Comparison of ENCODE assay signal across 12 mouse cellular contexts in genomic region chr19:29227941-29228590, GRCm38 (mm10). TPM values are rescaled to one million over a fixed set of nuclear protein-coding genes. Genes with fewer than 3 reads are reported as not detected.
A peak's percentile ranks its signal among the peaks of the same experiment; 100 is the strongest.
DNase-seq lines count a peak whose midpoint lies in the region; ATAC-seq lines count a peak whose summit lies in the region.
"Had no signal": no experiment of that assay in that cellular context is flagged by ENCODE, and none has a peak within 500 bp of the region (broad histone marks: within the 10 kb centered on the region; RNA-seq: fewer than 3 reads in every experiment).

No protein-coding gene starts in this region.

- H3K4me2 ChIP-seq in liver, embryonic 15.5 days: 0 out of 2 replicates have a peak overlapping the region, but pooled peaks have one; percentile 7
- no peak overlapping the region for H3K4me2 ChIP-seq in kidney, embryonic 16.5 days (replicated peaks; ENCODE audit: low read depth, low read length)

- no peaks in the 10 kb centered on the region for H3K36me3 ChIP-seq in liver, embryonic 15.5 days (replicated peaks)
- H3K36me3 ChIP-seq in kidney, embryonic 16.5 days (ENCODE audit: insufficient read depth, low read length): no peaks in the 10 kb centered on the region
- H3K36me3 ChIP-seq: limb, embryonic 10.5 days had no signal

- H3K27me3 ChIP-seq in liver, embryonic 15.5 days: no peaks in the 10 kb centered on the region
- no peaks in the 10 kb centered on the region; the same call in 1 of the 2 replicates for H3K27me3 ChIP-seq in kidney, embryonic 16.5 days (ENCODE audit: insufficient read depth, low read length)

- peaks cover 24% of the 10 kb centered on the region for H3K4me1 ChIP-seq in liver, embryonic 15.5 days (replicated peaks)
- no peaks in the 10 kb centered on the region for H3K4me1 ChIP-seq in kidney, embryonic 16.5 days (ENCODE audit: insufficient read depth, low read length)
- H3K4me1 ChIP-seq: limb, embryonic 10.5 days had no signal

- H3K27ac ChIP-seq in liver, embryonic 15.5 days (replicated peaks): no peak overlapping the region
- no peak overlapping the region for H3K27ac ChIP-seq in kidney, embryonic 16.5 days (ENCODE audit: low read length)
- H3K27ac ChIP-seq: limb, embryonic 10.5 days; macrophage had no signal

- WGBS in liver, embryonic 15.5 days (ENCODE audit: insufficient replicate concordance): 21% methylated on average over 9 of the region's 9 CpGs
- 70% methylated on average over 9 of the region's 9 CpGs for whole genome bisulfite sequencing in kidney, embryonic 16.5 days

- 0 out of 2 replicates have a peak, but pooled peaks have one; percentile 15 for ATAC-seq in liver, embryonic 15.5 days (ENCODE audit: insufficient read depth)
- no peak for ATAC-seq in kidney, embryonic 16.5 days (ENCODE audit: low FRiP score, low TSS enrichment)
- ATAC-seq: forebrain, postnatal 0 days; intestine, embryonic 16.5 days had no signal

- no peak overlapping the region for H3K4me3 ChIP-seq in liver, embryonic 15.5 days (replicated peaks)
- no peak overlapping the region for H3K4me3 ChIP-seq in kidney, embryonic 16.5 days (ENCODE audit: low read length)
- H3K4me3 ChIP-seq: limb, embryonic 10.5 days had no signal

- no peaks in the 10 kb centered on the region for H3K9me3 ChIP-seq in liver, embryonic 15.5 days (replicated peaks)
- no peaks in the 10 kb centered on the region; the same call in 1 of the 2 replicates for H3K9me3 ChIP-seq in kidney, embryonic 16.5 days (ENCODE audit: low read length)
- H3K9me3 ChIP-seq: limb, embryonic 10.5 days had no signal

- H3K9ac ChIP-seq in liver, embryonic 15.5 days: no peak overlapping the region
- H3K9ac ChIP-seq in kidney, embryonic 16.5 days (replicated peaks; ENCODE audit: low read length): no peak overlapping the region
- H3K9ac ChIP-seq: forebrain, postnatal 0 days had no signal

- DNase-seq in CD4-positive helper T cell, adult 2 months (ENCODE audit: low read depth, low spot score): peak; percentile 30
- peak; percentile 100 for DNase-seq in MEL-GATA-1-ER (ENCODE audit: extremely low read depth, low read depth)
- peak; percentile 35 to 66 for DNase-seq in spleen, postnatal 4 days (ENCODE audit: low spot score in 2 of 2)
- DNase-seq in cerebellum, postnatal 10 days: no peak
- DNase-seq in left cerebral cortex, adult 11 months (ENCODE audit: low spot score): no peak
- DNase-seq: forebrain, postnatal 0 days; heart, postnatal 36 days had no signal

RNA-seq across cellular contexts. Expression of gene Jak2, which starts 23.6 kb away (rescaled TPM):
- 11.4 and 11.8 TPM in 2 replicates for polyA plus RNA-seq in liver, embryonic 15.5 days (2015; fragmentation: Nextera tagmentation; extraction: Ambion mirVana)
- polyA plus RNA-seq in kidney, embryonic 16.5 days (2015; fragmentation: Nextera tagmentation; extraction: Ambion mirVana): 4.6 and 5.7 TPM in 2 replicates

Comparison
In these comparisons a context has a peak if more than half of its experiments do, and no peak if none do; other contexts are left out.
1. DNase-seq: peak in CD4-positive helper T cell, adult 2 months (single experiment), MEL-GATA-1-ER (single experiment) and spleen, postnatal 4 days (2 of 2); none in cerebellum, postnatal 10 days (0 of 2) and left cerebral cortex, adult 11 months (single experiment).